Mouse (Mus musculus) CD4-positive helper T cell, adult 2 months (primary cell): ENCODE results near the gene Homer2.

Experiments
- DNase-seq: peaks from one replicate; pipeline ENCODE4 v3.0.0-alpha.2; 2012; ENCODE audit warnings: low read depth, missing footprints, low spot score

Gene Homer2

GRCm38 (mm10) chr7:81592686-81593085 is 114.6 kb downstream of the Homer2 start:
- DNase-seq = no peak

- DNase-seq = no peak
Observed at GRCm38 (mm10) chr7:81587238-81587637, 120.1 kb downstream of the Homer2 start.

- no peak for DNase-seq
Observed at GRCm38 (mm10) chr7:81585326-81585725, 122.0 kb downstream of the Homer2 start.

- no peak for DNase-seq
Observed at GRCm38 (mm10) chr7:81583512-81583911, 123.8 kb downstream of the Homer2 start.

GRCm38 (mm10) chr7:81579312-81579711 is 128.0 kb downstream of the Homer2 start:
- DNase-seq = no peak

- DNase-seq = no peak
Observed at GRCm38 (mm10) chr7:81578413-81578812, 128.9 kb downstream of the Homer2 start.

GRCm38 (mm10) chr7:81577872-81578271 is 129.5 kb downstream of the Homer2 start:
- DNase-seq = no peak

GRCm38 (mm10) chr7:81575606-81576005 is 131.7 kb downstream of the Homer2 start:
- no peak for DNase-seq

- DNase-seq = no peak
Observed at GRCm38 (mm10) chr7:81573821-81574220, 133.5 kb downstream of the Homer2 start.

- DNase-seq = no peak
Observed at GRCm38 (mm10) chr7:81573397-81573796, 133.9 kb downstream of the Homer2 start.

- no peak for DNase-seq
Observed at GRCm38 (mm10) chr7:81572610-81573268, 134.6 kb downstream of the Homer2 start.

GRCm38 (mm10) chr7:81571941-81572441 is 135.3 kb downstream of the Homer2 start:
- peak; percentile 50 for DNase-seq

GRCm38 (mm10) chr7:81571108-81571940 is 136.0 kb downstream of the Homer2 start, which contains the start of gene Whamm:
Gene Whamm, plus strand, starts transcription at chr7:81571266.
- DNase-seq = peak; percentile 95

- no peak for DNase-seq
Observed at GRCm38 (mm10) chr7:81570752-81571107, 136.6 kb downstream of the Homer2 start.

GRCm38 (mm10) chr7:81570271-81570670 is 137.1 kb downstream of the Homer2 start:
- DNase-seq = no peak

GRCm38 (mm10) chr7:81569851-81570250 is 137.5 kb downstream of the Homer2 start:
- no peak for DNase-seq

- DNase-seq = no peak
Observed at GRCm38 (mm10) chr7:81567396-81567795, 139.9 kb downstream of the Homer2 start.

GRCm38 (mm10) chr7:81566892-81567291 is 140.4 kb downstream of the Homer2 start, which contains the start of gene Fsd2:
Gene Fsd2, minus strand, starts transcription at chr7:81566944.
- DNase-seq = no peak

GRCm38 (mm10) chr7:81566332-81566731 is 141.0 kb downstream of the Homer2 start:
- no peak for DNase-seq

- no peak for DNase-seq
Observed at GRCm38 (mm10) chr7:81565381-81566055, 141.8 kb downstream of the Homer2 start.

GRCm38 (mm10) chr7:81564766-81565165 is 142.6 kb downstream of the Homer2 start:
- DNase-seq = no peak

GRCm38 (mm10) chr7:81563506-81564015 is 143.8 kb downstream of the Homer2 start:
- DNase-seq = no peak
